Mouse (Mus musculus) left cerebral cortex, adult 18-20 months (tissue): Measurements from ENCODE around the gene Cyp2c50. TPM values are rescaled to one million over a fixed set of nuclear protein-coding genes. Genes with fewer than 3 reads are reported as not detected.
"Not testable (repeated sequence)": the region's sequence is repeated elsewhere in the genome, so short reads cannot be mapped to it uniquely, and the experiment has no call there.

Source experiments
- DNase-seq, 2 experiments: peaks; one replicate each; pipeline ENCODE4 v3.0.0; 2021 to 2022; ENCODE audit warnings: low spot score in 2 of 2, mixed read lengths in 1 of 2
- long read RNA-seq, 2 experiments: library from polyadenylated mRNA; stranded (forward); transcript quantifications; one replicate each; pipeline ENCODE4 v2.0.0; 2021
- total RNA-seq, 2 experiments: library from RNA; stranded (reverse); gene quantifications; 2 replicates each; pipeline ENCODE4 v1.2.3; 2021

Cyp2c50 gene
- total RNA-seq: not detected
- long read RNA-seq, experiment 1: 0 reads
- long read RNA-seq, experiment 2: 0 reads

DNA sequence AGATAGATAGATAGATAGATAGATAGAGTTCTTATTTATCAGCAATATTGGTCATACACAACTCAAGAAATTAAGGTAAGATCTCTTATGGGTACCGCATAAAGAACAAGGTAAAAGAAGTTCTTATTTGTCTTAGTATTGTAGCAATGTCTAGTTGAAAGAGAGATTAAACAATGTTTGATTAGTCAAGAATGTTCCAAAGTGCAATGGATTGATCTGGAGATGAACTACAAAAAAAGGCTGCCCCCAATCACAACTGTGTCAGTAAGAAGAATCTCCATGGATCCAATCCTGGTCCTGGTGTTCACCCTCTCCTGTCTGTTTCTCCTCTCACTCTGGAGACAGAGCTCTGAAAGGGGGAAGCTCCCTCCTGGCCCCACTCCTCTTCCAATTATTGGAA, at the start of gene Cyp2c50:
TSS of gene Cyp2c50 (plus strand) at position 268 of the 400 bp plus-strand sequence.
- not testable (repeated sequence) for DNase-seq

DNA sequence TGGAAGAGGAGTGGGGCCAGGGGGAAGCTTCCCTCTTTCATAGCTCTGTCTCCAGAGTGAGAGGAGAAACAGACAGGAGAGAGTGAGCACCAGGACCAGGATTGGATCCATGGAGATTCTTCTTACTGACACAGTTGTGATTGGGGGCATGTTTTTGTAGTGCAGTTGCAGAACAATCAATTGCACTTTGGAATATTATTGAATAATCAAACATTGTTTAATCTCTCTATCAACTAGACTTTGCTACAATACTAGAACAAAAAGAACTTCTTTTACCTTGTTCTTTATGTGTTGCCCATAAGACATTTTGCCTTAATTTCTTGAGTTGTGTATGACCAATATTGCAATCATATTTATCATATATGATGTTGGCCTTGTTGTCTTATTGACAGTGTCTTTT, 15.8 kb upstream of the Cyp2c50 start, which contains the start of gene Cyp2c54:
TSS of gene Cyp2c54 (minus strand) at position 127 of the 400 bp plus-strand sequence.
- DNase-seq: no peak

DNA sequence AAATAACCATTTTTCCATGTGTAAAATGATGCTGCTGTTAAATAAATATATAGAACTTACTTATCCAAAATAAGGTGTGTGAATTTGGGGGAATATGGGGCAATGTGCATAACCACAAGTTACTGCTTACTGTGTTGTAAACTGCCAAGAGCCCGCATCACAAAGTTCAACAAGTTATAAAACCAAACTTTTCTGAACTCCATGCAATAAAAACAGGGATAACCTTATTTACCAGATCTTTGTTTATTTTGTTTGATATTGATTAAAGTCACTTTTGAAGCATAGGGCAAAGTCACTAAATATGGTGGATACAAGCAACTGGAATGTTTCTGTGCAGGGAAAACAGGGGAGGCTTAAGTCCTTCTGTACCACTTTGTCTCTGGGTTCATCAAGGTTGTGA, 1.1 kb upstream of the Cyp2c50 start:
- no peak for DNase-seq

DNA sequence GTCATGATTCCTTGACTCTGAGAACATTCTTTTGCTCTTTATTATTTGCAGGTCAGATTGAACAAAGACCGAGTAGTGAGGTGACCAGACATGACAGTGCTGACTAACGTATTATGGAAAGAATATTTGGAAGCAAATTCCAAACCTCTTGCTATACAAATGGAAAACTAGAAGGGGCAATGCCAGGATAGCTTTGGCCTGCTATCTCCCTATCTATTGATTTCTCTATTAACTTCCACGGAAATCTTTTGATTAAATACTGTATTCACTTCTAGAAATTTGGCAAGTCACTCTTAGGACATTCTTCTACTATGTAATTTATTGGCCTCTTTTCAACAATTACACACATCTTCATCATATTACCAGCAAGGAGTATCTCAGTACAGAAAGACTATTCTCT, 1.6 kb downstream of the Cyp2c50 start:
- no peak for DNase-seq

DNA sequence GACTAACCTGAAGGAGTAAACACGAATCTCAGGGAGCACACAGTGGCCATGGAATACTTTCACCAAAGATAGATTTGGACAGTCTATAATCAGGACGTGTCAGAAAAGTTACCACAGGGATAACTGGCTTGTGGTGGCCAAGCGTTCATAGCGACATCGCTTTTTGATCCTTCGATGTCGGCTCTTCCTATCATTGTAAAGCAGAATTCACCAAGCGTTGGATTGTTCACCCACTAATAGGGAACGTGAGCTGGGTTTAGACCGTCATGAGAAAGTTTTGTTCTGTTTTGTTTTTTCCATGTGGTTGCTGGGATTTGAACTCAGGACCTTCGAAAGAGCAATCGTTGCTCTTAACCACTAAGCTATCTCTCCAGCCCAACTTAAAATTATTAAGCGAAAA, 30.1 kb downstream of the Cyp2c50 start:
- DNase-seq: not testable (repeated sequence)

DNA sequence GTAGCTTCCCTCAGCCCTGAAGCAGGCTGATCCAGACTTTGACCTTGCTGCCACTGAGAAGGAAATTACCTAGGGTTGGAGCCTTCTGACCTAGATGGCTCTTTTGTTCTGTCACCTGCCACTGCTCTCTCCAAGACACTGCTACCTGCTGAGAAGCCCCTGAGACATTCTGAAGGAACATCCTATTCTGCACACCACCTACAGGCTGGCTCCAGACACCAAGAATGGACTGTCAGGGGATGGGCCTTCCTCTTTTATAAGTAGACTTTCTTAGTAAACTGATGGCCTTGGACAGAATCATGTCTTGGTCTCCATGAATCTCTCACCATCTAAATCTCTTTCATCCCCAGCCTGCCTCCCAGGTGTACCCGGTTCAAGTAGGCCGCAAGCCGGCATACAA, 35.7 kb downstream of the Cyp2c50 start:
- DNase-seq: not testable (repeated sequence)

DNA sequence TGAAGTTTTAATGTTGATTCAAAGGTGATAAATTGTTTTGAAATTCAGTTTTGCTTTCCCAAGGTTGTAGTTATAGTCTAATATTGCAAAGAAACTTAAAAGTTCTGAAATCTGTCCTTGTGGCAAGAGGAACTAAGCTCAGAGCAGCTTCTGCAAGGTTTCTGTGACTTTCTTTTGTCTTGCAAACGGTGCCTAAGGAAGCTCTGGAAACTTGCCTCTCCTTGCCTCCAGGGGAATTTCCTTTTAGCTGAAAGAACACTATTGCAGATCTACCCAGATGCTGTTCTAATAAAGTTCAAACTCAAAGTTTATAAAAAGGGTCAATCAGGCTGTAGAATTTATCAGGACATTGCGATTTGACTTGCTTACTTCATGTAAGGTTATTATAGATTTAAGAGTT, 37.5 kb downstream of the Cyp2c50 start:
- not testable (repeated sequence) for DNase-seq

Other genes starting within 250 kb of the Cyp2c50 start
- not detected for gene Cyp2c69, start 202.9 kb upstream of the Cyp2c50 start, total RNA-seq
- not detected for gene Cyp2c37, start 97.3 kb upstream of the Cyp2c50 start, total RNA-seq
- not detected for gene Cyp2c54, start 15.9 kb upstream of the Cyp2c50 start, total RNA-seq
- gene Cyp2c70, start 97.6 kb downstream of the Cyp2c50 start, total RNA-seq: 1 to 10 TPM; 1.0 to 1.4 TPM
- gene Pdlim1, start 182.2 kb downstream of the Cyp2c50 start, total RNA-seq: 10 to 100 TPM; 22.7 to 25.0 TPM